Mouse (Mus musculus): ENCODE data around the gene Dync1h1. TPM values are rescaled to one million over a fixed set of nuclear protein-coding genes. Genes with fewer than 3 reads are reported as not detected.
A peak's percentile ranks its signal among the peaks of the same experiment; 100 is the strongest.

The Dync1h1 gene
- total RNA-seq, 2 experiments from 2014 or later = 323 to 329 TPM

- intact Hi-C loops (cut with DNase I) = loop anchor here (2.0 kb wide), 3 partner anchors 96 to 242 kb away; partner anchors contain the start of gene Ppp2r5c
- peak; percentile 24 to 36 for DNase-seq (ENCODE audit: low spot score in 2 of 2)
These were observed 844 bp upstream of the Dync1h1 start for GRCm38 (mm10) chr12:110600225-110600991.

DNA sequence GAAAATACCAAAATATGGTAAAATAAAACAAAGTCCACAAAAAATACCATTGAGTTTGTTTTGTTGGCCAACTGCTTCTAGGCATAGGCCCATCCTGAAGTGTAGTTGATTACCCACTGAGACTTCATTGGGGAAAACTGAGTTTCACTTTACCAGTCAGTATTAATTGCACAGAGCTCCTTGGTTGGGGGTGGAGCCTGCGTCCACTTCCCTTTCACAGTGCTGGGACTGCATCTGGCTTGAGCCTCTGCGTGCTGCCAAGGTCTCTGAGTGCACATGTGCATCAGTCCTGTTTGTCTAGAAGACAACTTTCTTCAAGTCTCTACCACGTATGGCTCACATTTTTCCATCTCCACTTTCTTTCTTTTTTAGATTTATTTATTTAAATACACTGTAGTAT lies 4.9 kb downstream of the Dync1h1 start:
- no peak for DNase-seq (ENCODE audit: low spot score in 2 of 2)
- intact Hi-C loops (cut with DNase I) = no loop called here

DNA sequence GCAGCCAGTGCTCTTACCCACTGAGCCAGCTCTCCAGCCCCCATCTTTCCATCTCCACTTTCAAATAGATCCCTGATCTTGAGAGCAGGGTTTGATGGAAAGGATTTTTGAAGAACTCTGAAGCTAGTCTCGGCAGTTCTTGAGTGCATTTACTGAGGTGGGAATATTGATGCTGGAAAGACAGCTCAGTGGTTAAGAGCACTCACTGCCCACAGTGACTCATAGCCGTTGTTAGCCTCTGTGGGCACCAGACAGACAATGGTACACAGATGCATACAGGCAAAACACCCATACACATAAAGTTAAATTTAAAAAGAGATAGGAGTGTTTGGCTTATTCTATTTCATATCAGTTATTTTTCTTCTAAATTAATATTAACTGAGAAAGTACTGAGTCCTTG lies 5.4 kb downstream of the Dync1h1 start:
- intact Hi-C loops (cut with DNase I) = no loop called here
- no peak for DNase-seq (ENCODE audit: low spot score in 2 of 2)

GRCm38 (mm10) chr12:110608460-110609152 lies 7.4 kb downstream of the Dync1h1 start:
- DNase-seq (ENCODE audit: low spot score in 2 of 2) = peak; percentile 46 to 55

DNA sequence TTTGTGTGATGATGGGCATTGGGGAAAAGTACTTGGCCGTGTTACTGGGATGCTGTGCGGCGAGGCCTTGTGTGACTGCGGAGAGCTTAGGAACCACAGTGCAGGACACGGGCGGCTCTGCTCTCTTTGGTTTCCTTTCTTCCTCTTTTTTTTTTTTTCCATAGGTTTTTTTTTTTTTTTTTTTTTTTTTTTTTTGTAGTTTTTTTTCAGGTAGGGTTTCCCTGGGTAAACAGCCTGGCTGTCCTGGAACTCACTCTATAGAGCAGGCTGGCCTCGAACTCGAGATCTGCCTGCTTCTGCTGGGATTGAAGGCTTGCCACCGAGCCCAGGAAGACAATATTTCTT lies 7.9 kb downstream of the Dync1h1 start:
- no peak for DNase-seq (ENCODE audit: low spot score in 2 of 2)
- intact Hi-C loops (cut with DNase I) = no loop called here

More at GRCm38 (mm10) chr12:110608460-110609152, 7.4 kb downstream of the Dync1h1 start:
- intact Hi-C loops (cut with DNase I) = no loop called here

DNA sequence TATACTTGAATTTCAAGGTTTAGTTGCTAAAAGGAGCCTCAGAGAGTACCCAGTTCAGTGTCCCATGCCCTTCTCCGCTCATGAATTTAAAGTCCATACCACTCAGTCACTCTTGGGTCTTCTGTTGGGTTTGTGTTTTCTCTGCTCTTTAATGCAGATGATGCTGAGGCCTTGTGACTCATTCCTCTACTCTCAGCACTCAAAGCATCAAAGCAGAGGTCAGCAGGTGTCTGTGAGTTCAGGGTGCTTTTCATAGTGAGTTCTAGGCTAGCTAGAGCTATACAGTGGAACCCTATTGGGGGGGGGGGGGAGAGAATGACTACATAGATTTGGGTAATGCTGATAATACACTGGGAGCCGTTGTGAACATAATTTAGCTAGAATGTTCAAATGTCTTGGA lies 9.5 kb downstream of the Dync1h1 start:
- DNase-seq (ENCODE audit: low spot score in 2 of 2) = no peak
- intact Hi-C loops (cut with DNase I) = no loop called here

- no peak for DNase-seq (ENCODE audit: low spot score in 2 of 2)
- intact Hi-C loops (cut with DNase I) = loop anchor here (5.0 kb wide), 1 partner anchor 37 kb away; no protein-coding TSS in a partner anchor
These were observed 28.8 kb downstream of the Dync1h1 start for GRCm38 (mm10) chr12:110630056-110630455.

DNA sequence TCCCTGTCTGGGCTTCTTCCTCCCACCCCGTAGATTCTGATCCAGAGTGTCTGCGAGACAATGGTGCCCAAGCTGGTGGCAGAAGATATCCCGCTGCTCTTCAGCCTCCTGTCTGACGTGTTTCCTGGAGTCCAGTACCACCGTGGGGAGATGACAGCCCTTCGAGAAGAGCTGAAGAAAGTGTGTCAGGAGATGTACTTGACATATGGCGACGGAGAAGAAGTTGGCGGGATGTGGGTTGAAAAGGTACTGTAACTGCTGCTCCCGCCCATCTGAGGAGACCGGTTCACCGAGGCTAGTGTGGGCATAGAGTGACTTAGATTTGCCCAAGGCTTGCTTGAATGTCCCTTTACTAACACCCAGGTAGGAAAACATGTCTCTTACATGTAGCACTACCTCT lies 35.0 kb downstream of the Dync1h1 start:
- intact Hi-C loops (cut with DNase I) = no loop called here
- peak; percentile 25 to 26 for DNase-seq (ENCODE audit: low spot score in 2 of 2)

DNA sequence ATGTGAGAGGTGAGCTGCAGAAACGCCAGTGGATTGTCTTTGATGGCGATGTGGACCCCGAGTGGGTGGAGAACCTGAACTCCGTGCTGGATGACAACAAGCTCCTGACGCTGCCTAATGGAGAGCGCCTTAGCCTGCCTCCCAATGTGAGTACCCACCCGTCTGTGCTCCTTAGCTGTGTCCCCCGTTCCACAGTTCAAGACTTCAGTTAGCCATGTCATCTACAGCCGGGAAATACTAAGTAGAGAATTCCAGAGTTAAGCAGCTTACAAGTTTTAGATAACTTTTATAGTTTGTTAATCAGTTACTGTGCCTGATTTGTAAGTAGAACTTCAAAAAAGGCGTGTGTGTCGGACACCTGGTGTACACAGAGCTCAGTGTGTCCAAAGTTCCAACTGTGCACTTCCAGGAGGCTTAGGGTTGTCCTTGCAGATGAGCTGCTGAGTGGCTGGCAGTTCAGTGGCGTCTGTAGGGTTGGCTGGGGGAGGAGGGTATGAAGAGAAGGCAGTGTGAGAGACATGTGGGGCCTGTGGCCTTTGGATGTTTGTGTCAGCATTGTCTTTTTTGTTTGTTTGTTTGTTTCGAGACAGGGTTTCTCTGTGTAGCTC lies 36.4 kb downstream of the Dync1h1 start:
- DNase-seq (ENCODE audit: low spot score in 2 of 2) = no peak

DNA sequence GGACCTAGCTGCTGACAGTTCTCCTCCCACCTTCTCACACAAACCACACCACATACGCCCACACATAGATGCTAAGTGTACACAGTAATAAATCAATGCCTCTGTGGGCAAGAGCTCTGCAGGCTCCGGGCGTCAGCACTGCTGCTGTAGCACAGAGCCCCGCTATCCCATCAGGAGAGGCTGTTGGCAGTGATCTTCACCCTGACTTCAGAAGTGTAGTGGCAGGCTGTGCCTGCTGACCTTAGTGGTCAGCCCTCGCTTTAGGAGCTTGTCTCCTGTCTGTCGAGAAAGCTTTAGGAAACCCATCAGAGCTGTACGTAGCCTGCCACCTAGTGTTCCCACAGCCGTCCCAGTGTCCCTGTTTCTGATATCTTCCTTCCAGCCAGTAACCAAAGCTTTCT lies 49.0 kb downstream of the Dync1h1 start:
- intact Hi-C loops (cut with DNase I) = loop anchor here (2.0 kb wide), 1 partner anchor 15 kb away; no protein-coding TSS in a partner anchor
- peak; percentile 42 to 48 for DNase-seq (ENCODE audit: low spot score in 2 of 2)

More for the DNA sequence above, 36.4 kb downstream of the Dync1h1 start:
- intact Hi-C loops (cut with DNase I) = no loop called here

DNA sequence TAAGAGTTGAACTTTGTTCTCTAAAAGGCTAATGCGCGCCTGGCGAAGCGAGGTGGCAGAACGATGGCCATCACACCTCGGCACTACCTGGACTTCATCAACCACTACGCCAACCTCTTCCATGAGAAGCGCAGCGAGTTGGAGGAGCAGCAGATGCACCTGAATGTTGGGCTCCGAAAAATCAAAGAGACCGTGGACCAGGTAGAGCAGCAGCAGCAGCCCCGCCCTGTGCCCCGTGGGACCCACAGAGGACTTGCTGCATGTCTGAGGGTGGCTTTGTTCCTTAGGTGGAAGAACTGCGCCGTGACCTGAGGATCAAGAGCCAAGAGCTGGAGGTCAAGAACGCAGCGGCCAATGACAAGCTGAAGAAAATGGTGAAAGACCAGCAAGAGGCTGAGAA lies 50.2 kb downstream of the Dync1h1 start:
- intact Hi-C loops (cut with DNase I) = loop anchor here (2.0 kb wide), 1 partner anchor 17 kb away; no protein-coding TSS in a partner anchor
- no peak for DNase-seq (ENCODE audit: low spot score in 2 of 2)

- intact Hi-C loops (cut with DNase I) = loop anchor here (10.0 kb wide), 1 partner anchor 183 kb away; the partner anchor contains the start of gene Mok
- no peak for DNase-seq (ENCODE audit: low spot score in 2 of 2)
These were observed 60.5 kb downstream of the Dync1h1 start for GRCm38 (mm10) chr12:110661746-110662145.

DNA sequence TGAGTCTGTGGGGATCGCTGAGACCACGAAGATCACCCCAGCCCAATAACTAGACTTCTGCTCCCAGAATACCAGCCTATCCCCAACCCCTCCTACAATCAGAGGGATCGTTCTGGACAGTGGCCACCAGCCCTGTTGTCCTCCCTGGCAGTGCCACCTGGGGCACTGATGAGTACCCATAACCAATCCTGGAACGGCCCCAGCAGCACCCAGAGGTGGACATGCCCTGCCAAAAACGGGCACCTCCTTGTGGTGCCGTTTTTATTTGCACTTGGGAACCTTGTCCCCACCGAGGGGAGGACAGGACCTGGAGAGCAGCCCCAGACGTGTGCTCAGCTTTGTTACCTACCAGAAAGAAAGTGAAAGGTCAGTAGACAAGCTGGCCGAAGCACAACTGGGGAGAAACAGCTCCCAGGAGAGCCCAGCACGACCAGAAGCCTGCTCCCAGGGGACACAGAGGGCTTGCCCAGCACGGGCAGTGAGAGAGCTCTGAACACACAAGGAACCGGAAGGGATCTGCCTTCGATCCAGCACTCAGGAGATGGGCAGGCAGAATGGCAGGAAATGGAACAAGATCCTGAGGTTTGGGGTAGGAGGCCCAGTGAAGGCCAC lies 66.3 kb downstream of the Dync1h1 start:
- no peak for DNase-seq (ENCODE audit: low spot score in 2 of 2)
- intact Hi-C loops (cut with DNase I) = loop anchor here (5.0 to 10.0 kb wide), 2 partner anchors 35 to 177 kb away; partner anchors contain the start of gene Mok

DNA sequence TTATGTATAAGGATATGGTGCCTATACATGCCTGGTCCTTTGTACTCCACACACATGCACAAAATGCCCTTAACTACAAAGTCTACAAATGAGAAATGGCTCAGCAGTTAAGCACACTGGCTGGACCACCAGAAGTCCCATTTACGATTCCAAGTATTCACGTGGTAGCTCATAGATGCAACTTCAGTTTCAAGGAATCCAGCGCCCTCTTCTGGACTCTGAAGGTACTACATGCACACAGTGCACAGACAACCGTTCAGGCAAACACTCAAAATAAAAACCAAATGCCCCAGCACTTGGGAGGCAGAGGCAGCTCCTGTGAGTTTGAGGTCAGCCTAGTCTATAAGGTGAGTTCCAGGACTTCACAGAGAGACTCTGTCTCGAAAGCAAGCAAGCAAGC lies 73.0 kb downstream of the Dync1h1 start:
- DNase-seq (ENCODE audit: low spot score in 2 of 2) = no peak
- intact Hi-C loops (cut with DNase I) = no loop called here

DNA sequence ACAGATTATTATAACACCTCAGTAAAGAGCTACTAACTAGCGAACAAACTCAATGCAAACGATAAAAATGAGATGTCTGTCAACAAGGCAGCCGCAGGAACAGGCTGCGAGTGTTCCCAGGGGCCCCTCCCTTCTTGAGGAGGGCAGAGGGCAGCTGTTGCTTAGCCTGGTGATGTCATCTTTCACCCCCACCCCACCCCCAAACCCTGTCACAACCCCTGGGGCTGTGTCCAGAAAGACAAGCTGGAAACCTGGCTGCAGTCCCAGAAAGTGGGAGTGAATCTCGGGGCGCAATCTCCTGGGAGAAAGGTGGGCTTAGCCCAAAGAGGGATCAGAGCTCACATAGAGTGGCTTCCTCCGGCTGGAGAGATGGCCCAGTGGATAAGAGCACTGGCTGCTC lies 79.9 kb downstream of the Dync1h1 start:
- intact Hi-C loops (cut with DNase I) = no loop called here
- DNase-seq (ENCODE audit: low spot score in 2 of 2) = no peak

- intact Hi-C loops (cut with DNase I) = no loop called here
- no peak for DNase-seq (ENCODE audit: low spot score in 2 of 2)
These were observed 80.6 kb downstream of the Dync1h1 start for GRCm38 (mm10) chr12:110681878-110682277.

DNA sequence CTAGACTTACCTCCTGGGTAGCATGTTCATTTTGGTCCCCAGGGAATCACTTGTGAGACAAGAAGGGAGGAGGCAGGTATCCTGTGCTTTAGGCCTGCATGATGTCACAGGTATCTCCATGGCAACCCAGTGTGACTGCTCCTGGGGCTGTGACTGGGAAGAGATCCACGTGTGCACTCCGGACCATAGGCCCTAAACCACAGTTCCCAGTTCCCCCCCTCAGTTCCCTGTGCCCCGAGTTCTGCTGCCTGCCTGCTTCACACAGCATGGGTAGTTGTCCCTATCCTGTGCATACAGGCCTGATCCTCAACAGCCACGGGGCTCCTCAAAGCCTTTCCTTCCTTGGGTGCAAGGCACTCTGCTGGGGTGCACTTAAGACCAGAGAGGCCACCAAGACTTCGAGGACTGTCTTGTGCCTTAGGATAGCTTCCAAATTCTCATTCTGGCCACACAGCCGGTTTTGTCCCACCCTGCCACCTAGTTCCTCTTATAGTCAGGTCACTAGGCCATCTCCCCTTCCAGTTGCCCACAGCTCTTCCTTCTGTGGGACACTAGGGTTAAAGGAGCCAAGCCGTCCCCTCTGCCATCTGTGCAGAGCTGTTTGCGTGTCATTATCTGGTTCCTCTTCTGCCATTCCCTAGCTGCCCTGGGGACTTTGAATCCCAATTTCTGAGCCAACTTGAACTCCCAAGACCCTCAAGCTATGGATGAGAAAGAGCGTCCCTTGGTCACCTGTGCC lies 81.5 kb downstream of the Dync1h1 start, which contains the start of gene 1700001K19Rik:
1700001K19Rik (minus strand) TSS at position 59 of the 739 bp plus-strand sequence.
- intact Hi-C loops (cut with DNase I) = no loop called here

GRCm38 (mm10) chr12:110683580-110683979 lies 82.3 kb downstream of the Dync1h1 start:
- intact Hi-C loops (cut with DNase I) = no loop called here
- DNase-seq (ENCODE audit: low spot score in 2 of 2) = no peak

More for the DNA sequence above, 81.5 kb downstream of the Dync1h1 start, which contains the start of gene 1700001K19Rik:
- no peak for DNase-seq (ENCODE audit: low spot score in 2 of 2)
